Mouse (Mus musculus): ENCODE measurements around the gene Mlf2.
"Not testable (repeated sequence)": the region's sequence is repeated elsewhere in the genome, so short reads cannot be mapped to it uniquely, and the experiment has no call there.

Mlf2 gene

DNA sequence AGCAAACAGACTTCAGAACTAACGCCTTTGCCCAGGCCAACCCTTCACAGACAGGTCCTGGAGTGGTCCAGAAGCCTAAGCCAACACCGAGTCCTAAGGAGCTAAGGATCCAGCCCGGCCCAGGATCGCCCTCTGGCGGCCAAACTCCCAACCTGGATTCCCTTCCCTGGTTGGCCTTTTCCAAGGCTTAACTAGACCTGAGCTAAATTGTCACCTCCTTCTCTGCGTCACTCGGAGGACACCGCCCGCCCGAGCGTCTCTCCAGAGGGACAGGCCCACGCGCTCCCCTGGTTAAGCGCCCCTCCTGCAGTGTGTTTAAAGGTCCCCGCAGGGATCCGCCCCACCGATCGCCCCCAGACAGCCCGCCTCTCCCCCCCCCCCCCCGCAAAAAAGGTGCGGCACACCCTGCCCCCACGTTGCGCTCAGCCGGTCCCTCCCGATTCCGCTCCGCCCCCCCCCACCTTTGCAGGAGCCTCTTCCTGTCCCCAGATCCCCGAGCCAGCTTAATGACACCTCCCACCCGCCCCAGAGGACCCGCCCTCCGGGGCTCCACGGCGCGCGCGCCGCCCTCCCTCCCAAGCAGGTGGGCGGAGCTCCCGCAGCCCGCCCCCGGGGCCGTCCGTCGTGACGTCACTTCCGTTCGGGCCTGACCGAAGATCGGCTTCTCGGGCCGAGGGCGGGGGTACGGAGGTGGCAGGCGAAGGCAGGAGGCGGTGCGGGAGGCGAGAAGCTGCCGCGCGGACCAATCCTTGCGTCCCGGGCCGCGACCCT lies at the start of gene Mlf2:
TSS of gene Mlf2 (plus strand) at position 633 of the 771 bp plus-strand sequence.
- in situ Hi-C loops (cut with MboI; ENCODE audit: low sequenced_read_pairs): no loop called here

GRCm38 (mm10) chr6:124881821-124882220 lies 49.4 kb upstream of the Mlf2 start:
- in situ Hi-C loops (cut with MboI; ENCODE audit: low sequenced_read_pairs): no loop called here

DNA sequence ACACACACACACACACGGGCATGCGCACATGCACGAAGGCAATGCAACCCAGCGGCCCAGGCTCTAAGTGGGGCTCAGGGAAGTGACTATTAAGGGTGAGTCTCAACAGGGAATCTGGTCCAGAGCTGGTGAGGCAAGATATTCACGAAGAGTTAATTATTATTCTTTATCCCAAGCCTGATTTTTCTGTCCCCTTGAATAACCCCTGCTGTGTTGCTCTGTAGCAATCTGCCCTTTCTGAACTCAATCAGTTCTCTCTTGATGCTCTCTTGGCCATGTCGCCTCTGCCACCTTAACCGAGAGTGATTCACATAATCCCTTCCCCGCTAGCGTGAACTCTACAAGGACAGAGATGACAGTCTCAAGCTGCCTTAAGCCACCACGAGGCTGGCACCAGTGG lies 47.8 kb upstream of the Mlf2 start:
- in situ Hi-C loops (cut with MboI; ENCODE audit: low sequenced_read_pairs): no loop called here

DNA sequence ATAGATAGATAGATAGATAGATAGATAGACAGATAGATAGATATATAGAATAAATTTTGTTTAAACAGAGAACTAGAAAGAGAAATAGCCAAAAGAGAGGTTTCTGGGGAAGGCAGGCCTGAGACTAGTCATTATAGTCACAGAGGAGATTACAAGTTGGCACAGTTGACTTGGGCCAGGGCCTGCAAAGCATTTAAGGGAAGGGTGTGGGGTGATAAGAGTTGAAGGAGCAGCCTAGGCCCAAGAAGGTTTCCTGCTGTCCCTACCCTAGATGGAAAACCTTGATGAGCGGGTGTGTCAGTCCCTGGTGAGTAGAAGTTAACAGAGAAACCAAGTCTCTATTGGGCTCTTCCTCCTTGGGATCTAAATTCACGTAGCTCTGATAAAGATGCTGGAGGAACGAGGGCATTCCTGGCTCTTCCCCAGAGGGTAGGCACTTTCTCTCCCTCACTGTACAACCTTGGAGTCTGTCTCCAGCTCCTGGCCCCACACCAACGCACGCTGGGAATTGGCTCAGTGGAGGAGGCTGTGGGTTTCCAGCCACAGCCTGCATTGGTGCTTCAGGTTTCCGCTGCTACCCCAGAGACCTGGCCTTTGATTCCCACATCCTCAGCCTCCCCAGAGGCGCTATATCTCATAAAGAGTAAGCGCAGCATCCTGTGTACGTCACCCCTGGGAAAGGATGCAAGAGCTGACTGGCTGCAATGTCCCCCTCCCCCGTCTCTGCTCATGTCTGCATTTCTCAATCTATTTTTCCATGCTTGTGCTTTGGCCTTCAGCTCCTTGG lies 46.3 kb upstream of the Mlf2 start:
- in situ Hi-C loops (cut with MboI; ENCODE audit: low sequenced_read_pairs): no loop called here

DNA sequence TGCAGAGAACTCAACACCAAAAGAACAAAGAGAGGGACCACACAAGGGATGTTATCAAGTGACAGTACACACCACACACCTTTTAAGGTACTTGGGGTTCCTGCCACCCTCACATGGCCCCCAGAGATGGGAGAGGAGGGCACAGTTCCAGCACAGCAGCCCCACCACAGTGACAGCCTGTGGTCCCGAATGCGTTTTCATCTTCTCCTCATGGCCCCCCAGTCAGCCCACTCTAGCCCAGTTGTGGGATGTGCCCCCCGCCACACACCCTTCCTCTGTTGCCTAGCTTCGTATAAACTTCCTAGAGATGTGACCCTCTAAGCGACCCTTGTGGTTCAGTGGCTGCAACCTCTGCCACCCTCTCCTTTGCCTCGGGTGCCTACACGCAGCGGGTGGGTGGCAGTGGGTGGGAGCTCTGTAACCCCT lies 45.2 kb upstream of the Mlf2 start:
- in situ Hi-C loops (cut with MboI; ENCODE audit: low sequenced_read_pairs): no loop called here

- in situ Hi-C loops (cut with MboI; ENCODE audit: low sequenced_read_pairs): no loop called here
Measured at GRCm38 (mm10) chr6:124887986-124888385, 43.2 kb upstream of the Mlf2 start, which contains the start of gene Cd4. Cd4 (minus strand) TSS chr6:124888221.

DNA sequence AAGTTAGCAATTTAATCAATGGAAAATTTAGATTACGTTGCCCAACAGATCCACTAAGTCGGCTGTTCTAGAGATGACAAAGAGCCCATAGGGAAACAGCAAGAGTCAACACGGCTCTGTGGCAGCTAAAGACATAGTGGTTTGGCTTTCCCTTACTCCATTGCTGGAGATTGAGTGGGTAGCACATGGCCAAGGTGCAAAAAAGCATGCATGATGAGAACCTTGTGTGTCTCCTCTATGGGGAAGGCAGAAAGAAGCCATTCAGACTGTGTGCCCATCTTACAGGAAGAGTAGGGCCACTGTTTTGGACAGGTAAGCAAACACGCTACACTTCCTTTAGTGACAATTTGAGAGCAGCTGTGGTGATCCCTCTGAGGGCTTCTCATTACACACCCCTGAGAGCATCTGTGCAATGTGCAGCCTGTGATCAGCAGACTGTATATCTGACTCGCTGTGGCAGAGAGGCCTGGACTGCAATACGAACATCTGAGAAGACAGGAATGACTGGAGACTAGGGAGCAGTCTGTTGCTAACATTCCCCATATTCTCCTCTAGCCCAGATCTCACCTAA lies 42.5 kb upstream of the Mlf2 start:
- in situ Hi-C loops (cut with MboI; ENCODE audit: low sequenced_read_pairs): no loop called here

DNA sequence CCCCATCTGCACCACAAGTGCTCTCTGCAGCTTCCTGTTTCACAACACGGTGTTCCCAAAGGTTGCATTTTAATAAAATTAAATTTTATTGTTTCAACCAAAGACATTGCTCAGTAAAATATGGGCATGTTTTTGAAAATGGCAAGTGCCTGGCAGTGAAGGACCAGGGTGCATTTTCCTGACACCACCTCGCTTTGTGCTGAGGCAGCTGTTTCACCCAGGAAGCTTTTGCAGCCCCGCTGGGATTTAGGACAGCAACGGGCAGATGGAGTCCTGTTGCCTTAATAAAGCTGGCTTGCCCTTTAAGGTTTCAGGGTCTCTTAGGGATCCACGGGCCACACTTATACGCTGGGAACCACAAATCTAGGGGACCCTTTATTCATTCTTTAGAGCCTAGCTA lies 40.2 kb upstream of the Mlf2 start:
- in situ Hi-C loops (cut with MboI; ENCODE audit: low sequenced_read_pairs): no loop called here

DNA sequence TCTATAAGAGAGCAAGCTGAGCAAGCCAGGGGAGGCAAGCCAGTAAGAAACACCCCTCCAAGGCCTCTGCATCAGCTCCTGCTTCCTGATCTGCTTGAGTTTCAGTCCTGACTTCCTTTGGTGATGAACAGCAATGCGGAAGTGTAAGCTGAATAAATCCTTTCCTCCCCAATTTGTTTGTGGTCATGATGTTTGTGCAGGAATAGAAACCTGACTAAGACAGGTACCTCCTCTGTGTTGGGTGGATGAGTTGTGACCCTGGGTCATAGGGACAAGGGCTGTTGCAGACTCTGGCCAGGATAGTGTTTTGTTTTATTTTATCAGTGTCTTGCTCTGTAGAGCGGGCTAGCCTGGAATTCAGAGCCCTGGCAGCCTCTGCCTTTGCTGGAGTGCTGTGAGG lies 37.1 kb upstream of the Mlf2 start:
- in situ Hi-C loops (cut with MboI; ENCODE audit: low sequenced_read_pairs): not testable (repeated sequence)

DNA sequence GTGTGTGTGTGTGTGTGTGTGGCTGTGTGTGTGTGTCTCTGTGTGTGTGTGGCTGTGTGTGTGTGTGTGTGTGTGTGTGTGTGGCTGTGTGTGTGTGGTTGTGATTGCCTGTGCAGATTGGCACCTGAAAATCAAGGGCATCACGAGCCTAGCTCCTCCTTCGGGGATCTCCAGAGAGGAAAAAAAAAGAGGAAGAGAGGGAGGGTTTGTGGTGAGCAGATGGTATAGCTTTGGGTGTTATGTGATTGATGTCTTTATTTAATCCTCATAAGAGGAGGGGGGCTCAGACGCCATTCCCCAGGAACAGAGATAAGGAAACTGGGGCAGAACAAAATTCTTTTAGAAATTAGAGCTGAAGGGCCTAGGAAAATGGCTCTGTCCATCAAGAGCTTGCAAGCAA lies 32.8 kb upstream of the Mlf2 start:
- in situ Hi-C loops (cut with MboI; ENCODE audit: low sequenced_read_pairs): no loop called here

- in situ Hi-C loops (cut with MboI; ENCODE audit: low sequenced_read_pairs): no loop called here
Measured at GRCm38 (mm10) chr6:124900056-124900800, 31.0 kb upstream of the Mlf2 start.

GRCm38 (mm10) chr6:124900801-124901480 lies 30.2 kb upstream of the Mlf2 start:
- in situ Hi-C loops (cut with MboI; ENCODE audit: low sequenced_read_pairs): no loop called here

GRCm38 (mm10) chr6:124901851-124902250 lies 29.3 kb upstream of the Mlf2 start:
- in situ Hi-C loops (cut with MboI; ENCODE audit: low sequenced_read_pairs): no loop called here

DNA sequence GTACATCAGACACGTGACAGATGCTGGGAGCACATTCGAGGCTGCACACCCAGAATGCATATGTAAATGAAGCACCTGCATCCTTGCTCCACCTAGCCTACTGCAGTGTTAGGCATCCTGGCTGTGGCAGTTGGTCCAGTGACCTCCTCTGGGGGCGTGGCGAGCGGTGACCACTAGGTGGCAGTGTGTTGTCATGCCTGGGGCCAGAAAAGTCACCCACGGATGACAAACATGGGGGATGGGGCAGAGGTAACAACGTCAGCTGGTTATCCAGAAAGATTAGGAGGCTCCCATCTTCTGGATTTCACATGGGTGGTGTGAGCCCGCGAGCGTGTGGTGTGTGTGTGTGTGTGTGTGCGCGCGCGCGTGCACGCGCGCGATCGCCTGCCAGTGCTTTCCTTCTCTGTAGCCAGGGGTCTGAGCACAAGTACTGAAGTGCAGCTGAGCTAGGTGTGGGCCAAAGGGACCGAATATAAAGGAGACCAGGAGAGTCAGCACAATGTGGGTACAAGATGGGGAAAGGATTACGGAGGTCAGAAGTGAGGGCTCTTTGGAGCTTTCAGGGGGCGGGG lies 27.5 kb upstream of the Mlf2 start:
- in situ Hi-C loops (cut with MboI; ENCODE audit: low sequenced_read_pairs): no loop called here

- in situ Hi-C loops (cut with MboI; ENCODE audit: low sequenced_read_pairs): no loop called here
Measured at GRCm38 (mm10) chr6:124904161-124904981, 26.8 kb upstream of the Mlf2 start.

GRCm38 (mm10) chr6:124904991-124905860 lies 26.0 kb upstream of the Mlf2 start:
- in situ Hi-C loops (cut with MboI; ENCODE audit: low sequenced_read_pairs): no loop called here

DNA sequence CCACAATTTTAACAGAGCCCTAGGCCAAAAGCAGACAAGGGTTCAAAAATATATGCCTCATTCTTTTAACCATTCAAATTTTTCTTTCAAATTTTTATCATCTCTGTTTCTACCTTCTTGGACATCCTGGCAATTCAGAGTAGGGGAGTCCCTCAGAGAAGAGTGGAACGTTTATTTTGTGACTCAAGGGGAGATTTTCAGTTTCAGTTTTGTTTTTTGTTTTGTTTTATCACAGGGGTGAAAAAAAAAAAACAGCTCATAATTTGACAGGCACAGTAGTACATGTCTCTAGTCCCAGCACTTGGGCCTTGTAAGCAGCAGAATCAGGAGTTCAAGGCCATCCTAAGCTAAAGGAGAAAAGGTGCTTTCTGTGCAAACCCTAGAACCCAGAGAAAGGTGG lies 23.4 kb upstream of the Mlf2 start:
- in situ Hi-C loops (cut with MboI; ENCODE audit: low sequenced_read_pairs): no loop called here

GRCm38 (mm10) chr6:124910032-124910431 lies 21.2 kb upstream of the Mlf2 start:
- in situ Hi-C loops (cut with MboI; ENCODE audit: low sequenced_read_pairs): no loop called here
